Mouse (Mus musculus): Measurements from ENCODE around the gene Fbxo27. TPM values are rescaled to one million over a fixed set of nuclear protein-coding genes. Genes with fewer than 3 reads are reported as not detected.

Gene Fbxo27
- polyA plus RNA-seq (2012; rRNA removed), result 3.7 and 4.7 TPM in 2 replicates

DNA sequence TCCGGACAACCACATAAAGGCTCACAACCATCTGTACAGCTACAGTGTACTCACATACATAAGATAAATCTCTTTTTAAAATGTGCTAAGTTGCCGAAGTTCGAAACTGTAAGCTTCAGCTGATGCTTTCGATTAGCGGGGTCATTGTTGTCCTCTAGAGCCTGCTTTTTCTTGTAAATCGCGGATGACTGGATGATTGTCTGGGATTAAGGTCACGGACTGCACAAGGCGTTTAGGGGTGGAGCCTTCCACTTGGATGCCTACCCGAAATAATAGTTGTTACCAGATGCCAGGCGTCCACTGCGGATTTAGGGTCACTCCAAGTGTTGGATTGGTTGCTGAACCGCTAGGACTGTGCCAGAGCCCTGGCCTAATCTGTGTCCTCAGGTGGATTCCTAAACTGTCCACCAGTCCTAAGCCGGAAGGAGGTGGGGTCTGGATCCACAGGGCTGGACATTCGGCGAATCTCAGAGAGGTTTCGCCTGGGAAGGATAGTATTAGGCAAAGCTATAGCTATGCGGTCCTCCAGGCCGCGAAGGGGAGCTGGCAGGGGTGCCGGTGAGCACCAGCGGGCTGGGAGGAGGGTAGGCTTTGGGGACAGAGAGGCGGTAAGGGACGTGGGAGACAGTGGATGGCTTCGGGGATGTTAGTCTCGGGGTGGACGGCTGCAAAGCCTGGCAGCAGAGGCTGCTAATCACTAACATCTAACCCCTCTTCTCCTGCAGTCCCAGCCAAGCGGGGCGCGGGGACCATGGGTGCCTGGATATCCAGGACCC lies at the start of gene Fbxo27:
Gene Fbxo27 (plus strand): TSS at position 305 of the 776 bp plus-strand sequence.
- Histone ChIP-seq H3K27ac (ENCODE audit: insufficient read depth, low read length) (no peak within 1 kb of the TSS), H3K4me3 (ENCODE audit: extremely low read depth, insufficient read depth, insufficient read length) (peak within 1 kb of the TSS; percentile 45; the same call in 1 of the 2 replicates), H3K36me3 (ENCODE audit: control insufficient read depth, insufficient read depth, low read length) (no peaks in the 10 kb centered on the region), H3K4me1 (ENCODE audit: control insufficient read depth, insufficient read depth, insufficient read length) (peaks cover 4% of the 10 kb centered on the region), H3K27me3 (ENCODE audit: control insufficient read depth, insufficient read depth, low read length) (peaks cover 3% of the 10 kb centered on the region; the same call in 1 of the 2 replicates)
- TF ChIP-seq POLR2A (IDR thresholded peaks at IDR 0.05; ENCODE audit: low read depth, low read length) (no peak), CTCF (IDR thresholded peaks at IDR 0.05; ENCODE audit: extremely low read depth, insufficient read depth, insufficient read length, insufficient replicate concordance) (no peak)
- WGBS, result 55% methylated on average over 30 of the region's 30 CpGs
- no peak for DNase-seq (ENCODE audit: low read depth in 1 of 2, low spot score in 2 of 2)

DNA sequence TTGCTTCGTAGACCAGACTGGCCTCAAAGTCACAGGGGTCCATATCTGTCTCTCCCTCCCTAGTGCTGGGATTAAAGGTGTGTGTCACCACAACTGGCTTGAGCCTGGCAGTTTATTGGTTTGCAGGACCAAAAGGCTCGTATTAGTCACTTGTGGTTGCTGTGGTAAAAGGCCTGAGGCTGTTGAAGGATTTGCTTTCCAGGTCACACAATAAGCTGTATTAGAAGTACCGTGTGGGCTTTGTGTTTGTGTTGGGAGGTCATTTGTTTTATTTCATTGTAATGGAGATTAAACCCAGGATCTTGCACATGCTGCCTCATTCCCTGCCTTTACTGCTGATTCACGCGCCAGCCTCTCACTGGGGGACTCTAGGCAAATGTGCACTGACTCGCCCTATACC lies 47.3 kb upstream of the Fbxo27 start:
- WGBS, result 86% methylated on average over 6 of the region's 6 CpGs
- Histone ChIP-seq H3K27me3 (ENCODE audit: control insufficient read depth, insufficient read depth, low read length) (no peaks in the 10 kb centered on the region), H3K27ac (ENCODE audit: insufficient read depth, low read length) (no peak overlapping the region)

DNA sequence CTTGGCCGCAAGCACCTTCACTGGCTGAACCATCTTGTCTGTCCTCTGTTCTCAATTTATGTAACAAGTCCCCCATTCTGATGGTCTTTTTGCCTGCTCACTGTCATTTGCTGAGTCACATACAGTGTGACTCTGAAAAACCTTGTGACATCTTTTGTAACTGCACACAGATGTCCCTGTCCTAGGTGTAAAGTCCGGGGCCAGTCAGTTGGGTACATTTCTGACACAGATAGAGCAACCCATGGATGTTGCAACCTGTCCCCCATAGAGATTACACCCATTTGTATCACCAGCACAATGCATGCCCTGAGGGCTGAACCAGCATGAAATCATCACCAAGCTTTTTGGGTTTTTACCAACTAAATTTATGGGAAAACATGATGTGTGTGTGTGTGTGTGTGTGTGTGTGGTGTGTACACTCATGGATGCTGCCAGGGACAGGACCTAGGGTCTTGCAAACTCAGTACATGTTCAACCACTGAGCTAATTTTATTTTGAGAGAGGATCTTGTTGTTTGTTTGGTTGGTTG lies 46.6 kb upstream of the Fbxo27 start:
- Histone ChIP-seq H3K4me3 (ENCODE audit: extremely low read depth, insufficient read depth, insufficient read length) (no peak overlapping the region), H3K27ac (ENCODE audit: insufficient read depth, low read length) (no peak overlapping the region), H3K27me3 (ENCODE audit: control insufficient read depth, insufficient read depth, low read length) (no peaks in the 10 kb centered on the region), H3K36me3 (ENCODE audit: control insufficient read depth, insufficient read depth, low read length) (no peaks in the 10 kb centered on the region), H3K4me1 (ENCODE audit: control insufficient read depth, insufficient read depth, insufficient read length) (no peaks in the 10 kb centered on the region)
- WGBS, result 86% methylated on average over 2 of the region's 2 CpGs
- no peak for DNase-seq (ENCODE audit: low read depth in 1 of 2, low spot score in 2 of 2)
- TF ChIP-seq POLR2A (IDR thresholded peaks at IDR 0.05; ENCODE audit: low read depth, low read length), result no peak
- TF ChIP-seq CTCF (IDR thresholded peaks at IDR 0.05; ENCODE audit: extremely low read depth, insufficient read depth, insufficient read length, insufficient replicate concordance), result no peak

More for the DNA sequence above, 47.3 kb upstream of the Fbxo27 start:
- no peak overlapping the region for H3K4me3 ChIP-seq (ENCODE audit: extremely low read depth, insufficient read depth, insufficient read length)
- no peaks in the 10 kb centered on the region for H3K4me1 ChIP-seq (ENCODE audit: control insufficient read depth, insufficient read depth, insufficient read length)
- H3K36me3 ChIP-seq (ENCODE audit: control insufficient read depth, insufficient read depth, low read length), result no peaks in the 10 kb centered on the region
- TF ChIP-seq CTCF (IDR thresholded peaks at IDR 0.05; ENCODE audit: extremely low read depth, insufficient read depth, insufficient read length, insufficient replicate concordance) (no peak), POLR2A (IDR thresholded peaks at IDR 0.05; ENCODE audit: low read depth, low read length) (no peak)
- no peak for DNase-seq (ENCODE audit: low read depth in 1 of 2, low spot score in 2 of 2)

DNA sequence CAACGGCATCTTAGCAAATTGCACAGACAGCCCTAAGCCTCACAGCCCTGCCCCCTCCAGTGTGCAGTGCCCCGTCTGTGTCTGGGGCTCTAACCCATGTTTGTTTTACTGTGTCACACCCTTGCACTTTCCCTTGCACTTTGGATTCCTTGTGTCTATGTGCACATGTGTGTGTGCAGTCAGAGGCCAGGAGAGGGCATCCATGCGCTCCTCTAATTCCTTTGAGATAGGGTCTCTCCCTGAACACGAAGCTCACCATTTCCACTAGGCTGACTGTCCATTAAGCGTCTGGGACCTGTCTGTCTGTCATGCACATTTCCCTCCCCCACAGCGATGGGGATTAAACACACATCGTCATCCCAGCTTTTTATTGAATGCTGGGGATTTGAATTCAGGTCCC lies 45.6 kb upstream of the Fbxo27 start:
- Histone ChIP-seq H3K36me3 (ENCODE audit: control insufficient read depth, insufficient read depth, low read length) (no peaks in the 10 kb centered on the region), H3K27ac (ENCODE audit: insufficient read depth, low read length) (no peak overlapping the region), H3K27me3 (ENCODE audit: control insufficient read depth, insufficient read depth, low read length) (no peaks in the 10 kb centered on the region), H3K4me1 (ENCODE audit: control insufficient read depth, insufficient read depth, insufficient read length) (no peaks in the 10 kb centered on the region), H3K4me3 (ENCODE audit: extremely low read depth, insufficient read depth, insufficient read length) (no peak overlapping the region)
- WGBS, result 61% methylated on average over 7 of the region's 7 CpGs
- TF ChIP-seq POLR2A (IDR thresholded peaks at IDR 0.05; ENCODE audit: low read depth, low read length), result no peak
- no peak for TF ChIP-seq CTCF (IDR thresholded peaks at IDR 0.05; ENCODE audit: extremely low read depth, insufficient read depth, insufficient read length, insufficient replicate concordance)
- DNase-seq (ENCODE audit: low read depth in 1 of 2, low spot score in 2 of 2), result no peak

DNA sequence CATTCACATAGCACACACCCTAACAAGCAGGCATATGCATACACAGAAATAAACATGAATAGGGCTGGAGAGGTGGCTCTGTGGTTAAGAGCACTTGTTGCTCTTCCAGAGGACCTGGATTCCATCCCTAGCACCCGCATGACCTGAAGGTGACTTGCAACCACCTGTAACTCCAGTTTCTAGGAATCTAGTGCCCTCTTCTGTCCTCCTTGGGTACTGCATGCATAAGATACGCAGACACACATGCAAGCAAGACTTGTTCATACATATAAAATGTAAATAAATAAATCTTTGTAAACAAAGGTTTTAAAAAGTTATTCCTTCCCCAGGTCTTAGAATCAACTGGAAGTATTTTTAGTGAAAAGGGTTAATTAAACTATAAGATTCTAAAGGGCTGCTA lies 41.5 kb upstream of the Fbxo27 start:
- no peaks in the 10 kb centered on the region for H3K27me3 ChIP-seq (ENCODE audit: control insufficient read depth, insufficient read depth, low read length)
- WGBS, result 90% methylated on average over 2 of the region's 2 CpGs
- H3K36me3 ChIP-seq (ENCODE audit: control insufficient read depth, insufficient read depth, low read length), result no peaks in the 10 kb centered on the region
- no peak overlapping the region for H3K27ac ChIP-seq (ENCODE audit: insufficient read depth, low read length)
- TF ChIP-seq CTCF (IDR thresholded peaks at IDR 0.05; ENCODE audit: extremely low read depth, insufficient read depth, insufficient read length, insufficient replicate concordance) (no peak), POLR2A (IDR thresholded peaks at IDR 0.05; ENCODE audit: low read depth, low read length) (no peak)
- no peaks in the 10 kb centered on the region for H3K4me1 ChIP-seq (ENCODE audit: control insufficient read depth, insufficient read depth, insufficient read length)
- H3K4me3 ChIP-seq (ENCODE audit: extremely low read depth, insufficient read depth, insufficient read length), result no peak overlapping the region
- DNase-seq (ENCODE audit: low read depth in 1 of 2, low spot score in 2 of 2), result no peak

DNA sequence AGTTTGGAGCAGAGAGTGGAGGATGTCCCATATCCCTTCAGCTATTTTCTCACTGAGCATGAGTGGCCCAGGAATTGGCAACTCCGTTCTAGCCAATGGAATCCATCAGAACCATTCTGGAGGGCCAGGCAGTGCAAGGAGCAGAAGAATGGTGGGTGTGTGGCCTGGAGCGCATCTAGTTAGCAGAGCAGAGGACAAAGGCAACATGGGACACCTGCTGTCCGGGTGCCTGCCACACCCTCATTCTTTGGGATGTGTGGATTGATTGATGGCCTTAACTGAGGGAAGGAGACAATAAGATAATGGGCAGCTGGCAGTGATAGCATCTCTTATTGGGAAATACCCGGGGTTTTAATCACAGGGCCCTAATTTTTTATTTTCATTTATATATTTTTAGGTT lies 36.2 kb upstream of the Fbxo27 start:
- no peaks in the 10 kb centered on the region for H3K4me1 ChIP-seq (ENCODE audit: control insufficient read depth, insufficient read depth, insufficient read length)
- H3K27ac ChIP-seq (ENCODE audit: insufficient read depth, low read length), result no peak overlapping the region
- no peaks in the 10 kb centered on the region for H3K36me3 ChIP-seq (ENCODE audit: control insufficient read depth, insufficient read depth, low read length)
- no peak for DNase-seq (ENCODE audit: low read depth in 1 of 2, low spot score in 2 of 2)
- WGBS, result 83% methylated on average over 4 of the region's 4 CpGs
- TF ChIP-seq POLR2A (IDR thresholded peaks at IDR 0.05; ENCODE audit: low read depth, low read length) (no peak), CTCF (IDR thresholded peaks at IDR 0.05; ENCODE audit: extremely low read depth, insufficient read depth, insufficient read length, insufficient replicate concordance) (no peak)
- H3K4me3 ChIP-seq (ENCODE audit: extremely low read depth, insufficient read depth, insufficient read length), result no peak overlapping the region
- H3K27me3 ChIP-seq (ENCODE audit: control insufficient read depth, insufficient read depth, low read length), result no peaks in the 10 kb centered on the region

Measured in spleen, adult 2 months (tissue).